Mouse (Mus musculus): Measurements from ENCODE around the gene Zfp677. TPM values are rescaled to one million over a fixed set of nuclear protein-coding genes. Genes with fewer than 3 reads are reported as not detected.
"Not testable (repeated sequence)": the region's sequence is repeated elsewhere in the genome, so short reads cannot be mapped to it uniquely, and the experiment has no call there.

Zfp677 gene
- polyA plus RNA-seq (2015; fragmentation: Nextera tagmentation; extraction: Ambion mirVana) = 3.4 and 3.6 TPM in 2 replicates

DNA sequence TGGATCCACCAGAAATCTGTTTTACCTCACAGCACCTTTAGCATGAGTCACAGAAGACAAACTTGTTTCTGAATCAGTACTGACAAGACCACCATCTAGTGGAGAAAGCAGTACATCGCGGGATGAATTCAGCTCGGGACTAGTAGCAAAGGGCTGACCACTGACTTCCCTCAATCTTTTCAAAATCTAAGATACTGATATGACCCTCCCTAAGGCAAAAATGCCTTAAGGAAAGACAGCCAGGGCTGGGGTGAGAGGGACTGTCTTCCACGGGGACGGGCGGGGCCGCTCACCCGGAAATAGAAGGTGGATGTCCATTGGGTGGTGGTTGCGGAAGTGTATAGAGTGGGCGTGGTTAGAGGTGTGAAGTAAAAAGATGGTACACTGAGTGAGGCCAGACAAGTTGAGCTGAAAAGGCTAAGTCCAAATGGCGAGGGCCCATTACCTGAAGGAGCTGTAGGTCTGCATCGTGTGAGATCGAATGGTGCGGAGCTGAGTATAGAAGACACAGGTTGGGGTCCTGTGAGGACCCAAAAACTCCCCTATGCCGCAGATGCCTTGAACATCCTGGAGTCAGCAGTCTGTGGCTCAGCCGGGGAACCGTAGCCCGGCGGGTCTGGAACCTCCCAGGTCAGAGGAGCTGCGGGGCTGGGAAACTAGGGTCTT lies at the start of gene Zfp677:
Gene Zfp677, plus strand, starts transcription at position 358 of the 666 bp plus-strand sequence.
- 7% methylated on average over 20 of the region's 20 CpGs for WGBS
- Histone ChIP-seq H3K27me3 (no peaks in the 10 kb centered on the region), H3K4me2 (peak within 1 kb of the TSS; percentile 72), H3K4me3 (peak within 1 kb of the TSS; percentile 48), H3K9me3 (replicated peaks) (no peaks in the 10 kb centered on the region), H3K36me3 (ENCODE audit: poor library complexity, severe bottlenecking) (no peaks in the 10 kb centered on the region), H3K9ac (peak within 1 kb of the TSS; percentile 54), H3K4me1 (peaks cover 8% of the 10 kb centered on the region; the same call in 1 of the 2 replicates), H3K27ac (no peak within 1 kb of the TSS)
- ATAC-seq = peak; percentile 99

DNA sequence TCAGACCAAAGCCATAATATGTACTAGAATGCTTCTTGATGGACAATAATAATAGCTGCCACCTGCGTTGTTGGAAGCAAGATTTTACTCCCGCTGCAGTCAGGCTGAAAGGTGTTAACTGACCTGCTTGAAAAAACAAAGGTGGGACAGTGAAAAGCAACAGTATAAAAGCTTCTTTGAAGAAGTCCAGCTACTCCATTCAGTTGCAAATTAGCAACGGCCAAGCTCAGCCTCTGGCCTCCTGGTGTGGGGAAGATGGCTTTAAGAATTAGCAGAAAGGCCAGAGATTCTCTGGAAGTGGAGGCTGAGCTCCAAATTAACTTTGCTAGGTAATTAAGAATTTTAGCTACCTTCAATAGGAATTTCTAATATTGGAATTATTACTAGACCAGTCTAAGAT lies 15.5 kb upstream of the Zfp677 start:
- not testable (repeated sequence) for H3K27ac ChIP-seq; H3K4me3 ChIP-seq; H3K9me3 ChIP-seq (replicated peaks); H3K4me2 ChIP-seq; H3K9ac ChIP-seq; H3K27me3 ChIP-seq; H3K36me3 ChIP-seq (ENCODE audit: poor library complexity, severe bottlenecking); H3K4me1 ChIP-seq; ATAC-seq
- 9% methylated on average over 3 of the region's 3 CpGs for WGBS

DNA sequence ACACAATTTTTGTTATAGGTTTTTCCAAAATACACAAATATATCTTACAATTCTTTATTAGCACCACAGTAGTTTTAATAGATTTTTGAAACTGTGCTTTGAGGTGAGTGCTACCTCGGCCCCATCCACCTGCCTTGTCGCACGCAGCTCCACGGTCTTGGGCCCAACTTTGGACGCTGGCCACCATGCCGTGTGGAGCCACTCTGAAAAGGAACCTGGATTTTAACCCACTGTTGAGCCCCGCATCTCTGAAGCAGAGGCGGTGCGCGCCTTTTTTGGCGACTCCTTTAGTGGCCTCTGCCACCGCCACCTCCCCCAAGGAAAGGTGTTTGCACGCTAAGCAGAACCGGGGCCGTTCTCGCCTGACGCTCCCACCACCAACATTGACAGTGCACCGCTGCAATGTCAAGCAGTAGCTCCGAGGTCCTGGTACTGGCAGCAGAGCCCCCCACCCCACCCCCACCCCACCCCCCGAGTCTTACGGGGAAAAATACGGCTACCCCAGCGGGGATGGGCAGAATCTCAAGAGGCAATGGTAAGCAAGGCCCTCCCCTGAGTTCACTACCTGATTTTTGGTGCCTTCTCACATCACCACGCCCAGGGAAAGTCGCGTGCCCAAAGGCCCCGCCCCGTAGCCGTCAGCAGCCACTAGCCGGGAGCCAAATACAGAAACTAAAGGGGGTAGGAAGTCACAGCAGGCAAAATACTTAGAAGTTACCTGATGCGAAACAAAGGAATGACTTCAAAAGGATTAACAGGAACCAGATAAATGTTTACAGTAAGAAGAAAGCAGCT lies 13.4 kb upstream of the Zfp677 start:
- 0 out of 2 replicates have a peak, but pooled peaks cover 5% of the 10 kb centered on the region for H3K4me1 ChIP-seq
- WGBS = 7% methylated on average over 31 of the region's 31 CpGs
- no peak for ATAC-seq
- H3K9me3 ChIP-seq (replicated peaks) = no peaks in the 10 kb centered on the region
- peak overlapping the region; percentile 27 for H3K4me3 ChIP-seq
- H3K27ac ChIP-seq = no peak overlapping the region
- no peaks in the 10 kb centered on the region for H3K27me3 ChIP-seq
- H3K4me2 ChIP-seq = peak overlapping the region; percentile 56
- no peak overlapping the region for H3K9ac ChIP-seq
- H3K36me3 ChIP-seq (ENCODE audit: poor library complexity, severe bottlenecking) = no peaks in the 10 kb centered on the region

DNA sequence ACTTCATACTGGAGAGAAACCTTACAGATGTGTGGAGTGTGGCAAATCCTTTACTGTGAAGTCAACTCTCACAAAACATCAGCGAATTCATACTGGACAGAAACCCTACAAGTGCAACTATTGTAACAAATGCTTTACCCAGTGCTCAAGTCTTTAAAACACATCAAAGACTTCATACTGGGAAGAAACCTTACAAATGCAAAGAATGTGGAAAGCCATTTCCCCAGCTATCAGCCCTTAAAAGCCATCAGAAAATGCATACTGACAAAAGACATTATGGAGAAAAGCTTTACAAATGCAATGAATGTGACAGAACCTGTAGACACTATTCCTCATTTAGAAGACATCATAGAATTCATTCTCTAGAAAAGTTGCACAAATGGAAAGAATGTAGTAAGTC lies 8.2 kb upstream of the Zfp677 start:
- Histone ChIP-seq H3K9ac (no peak overlapping the region), H3K27me3 (no peaks in the 10 kb centered on the region), H3K4me1 (0 out of 2 replicates have a peak, but pooled peaks cover 1% of the 10 kb centered on the region), H3K4me3 (no peak overlapping the region), H3K4me2 (no peak overlapping the region), H3K27ac (no peak overlapping the region), H3K9me3 (replicated peaks) (no peaks in the 10 kb centered on the region), H3K36me3 (ENCODE audit: poor library complexity, severe bottlenecking) (no peaks in the 10 kb centered on the region)
- no peak for ATAC-seq
- WGBS = 65% methylated on average over 1 of the region's 1 CpGs

DNA sequence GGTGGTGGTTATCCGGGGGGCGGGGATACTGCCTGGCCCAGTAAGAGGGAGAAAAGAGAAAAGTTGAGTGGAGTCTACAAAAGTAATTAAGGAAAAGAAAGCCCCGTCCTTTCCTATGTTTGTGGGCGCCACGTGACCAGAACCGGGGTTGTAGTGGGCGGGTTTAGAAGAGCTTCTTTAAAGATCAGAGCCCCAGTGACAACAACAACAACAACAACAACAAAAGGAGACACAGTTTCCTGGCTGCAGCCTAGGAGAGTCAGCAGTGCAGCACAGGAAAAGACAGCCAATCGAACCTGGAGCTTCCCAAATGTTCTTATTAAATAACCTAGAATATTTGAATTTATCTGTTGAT lies 486 bp downstream of the Zfp677 start:
- H3K9ac ChIP-seq = peak overlapping the region; percentile 54
- peak; percentile 42 for ATAC-seq
- 15% methylated on average over 8 of the region's 8 CpGs for WGBS

DNA sequence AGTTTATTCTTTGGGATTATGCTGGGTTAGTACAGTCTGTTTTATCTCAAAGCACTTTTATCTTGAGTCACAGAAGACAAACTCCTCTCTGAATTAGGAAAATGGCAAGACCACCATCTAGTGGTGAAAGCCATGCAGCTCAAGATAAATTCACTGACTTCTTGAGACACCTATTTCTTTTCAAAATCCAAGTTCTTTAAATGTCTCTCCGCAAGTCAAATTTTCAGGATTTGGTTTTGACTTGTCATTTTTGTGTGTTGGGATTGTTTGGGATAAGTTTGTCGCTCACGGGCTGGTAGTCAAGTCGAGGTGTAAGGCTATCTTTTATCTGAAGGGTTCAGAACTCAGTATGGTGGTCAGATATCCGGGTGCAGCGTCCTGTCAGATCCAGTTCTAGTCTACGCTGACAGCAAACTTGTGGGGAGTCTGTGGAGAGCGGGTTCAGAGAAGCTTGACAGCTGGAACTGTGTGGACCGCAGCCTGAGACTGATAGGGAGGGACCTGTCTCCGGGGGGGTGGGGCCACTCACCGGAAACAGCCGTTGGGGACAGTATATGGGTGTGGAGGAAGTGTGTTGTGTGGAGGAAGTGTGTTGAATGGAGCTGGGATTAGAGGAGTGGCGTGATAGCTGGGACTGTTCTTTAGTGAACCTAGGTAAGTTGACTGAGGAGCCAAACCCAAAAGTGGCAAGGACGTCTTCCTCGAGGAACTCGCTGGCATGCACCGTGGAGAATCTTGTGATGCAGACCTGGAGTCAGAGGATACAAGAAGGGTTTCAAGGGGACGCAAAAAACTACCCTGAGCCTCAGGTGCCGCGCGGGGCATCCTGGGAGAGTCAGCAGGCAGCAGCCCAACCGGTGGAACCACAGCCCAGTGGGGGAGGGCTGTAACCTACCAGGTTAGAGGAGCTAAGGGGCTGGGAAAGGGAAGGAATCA lies 39.4 kb downstream of the Zfp677 start, which contains the start of gene Zfp54:
Gene Zfp54, plus strand, starts transcription at position 564 of the 936 bp plus-strand sequence.
- H3K27ac ChIP-seq = no peak within 1 kb of the TSS
- no peaks in the 10 kb centered on the region for H3K4me1 ChIP-seq
- peak; percentile 99 for ATAC-seq

More for the DNA sequence above, 486 bp downstream of the Zfp677 start:
- Histone ChIP-seq H3K36me3 (ENCODE audit: poor library complexity, severe bottlenecking) (no peaks in the 10 kb centered on the region), H3K4me1 (peaks cover 8% of the 10 kb centered on the region; the same call in 1 of the 2 replicates), H3K9me3 (replicated peaks) (no peaks in the 10 kb centered on the region), H3K27ac (no peak overlapping the region), H3K4me2 (peak overlapping the region; percentile 72), H3K4me3 (peak overlapping the region; percentile 48), H3K27me3 (no peaks in the 10 kb centered on the region)

DNA sequence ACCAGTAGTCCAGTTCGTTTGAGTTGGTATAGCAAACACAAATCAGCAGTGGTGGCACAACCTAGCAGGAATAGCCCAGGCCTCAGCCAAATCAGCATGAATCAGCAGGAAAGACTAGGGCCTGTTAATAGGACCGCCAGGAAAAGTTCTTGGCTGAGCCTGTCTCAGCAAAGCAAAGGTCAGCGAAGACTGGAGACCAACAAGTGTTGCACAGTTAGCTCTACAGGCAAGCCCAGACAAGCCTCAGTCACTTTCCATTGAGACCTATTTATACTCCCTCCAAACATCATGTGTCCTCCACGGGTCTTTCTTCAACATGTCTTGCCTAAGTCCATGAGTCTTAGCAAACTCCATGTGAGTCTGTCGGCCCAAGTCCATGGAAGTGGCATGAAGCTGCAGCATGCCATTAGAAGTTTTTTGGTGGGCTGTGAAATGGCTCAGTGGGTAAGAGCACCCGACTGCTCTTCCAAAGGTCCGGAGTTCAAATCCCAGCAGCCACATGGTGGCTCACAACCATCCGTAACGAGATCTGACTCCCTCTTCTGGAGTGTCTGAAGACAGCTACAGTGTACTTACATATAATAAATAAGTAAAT lies 55.4 kb downstream of the Zfp677 start:
- 86% methylated on average over 9 of the region's 9 CpGs for WGBS
- H3K4me2 ChIP-seq = not testable (repeated sequence)

More for the DNA sequence above, 39.4 kb downstream of the Zfp677 start, which contains the start of gene Zfp54:
- 1% methylated on average over 22 of the region's 22 CpGs for WGBS
- Histone ChIP-seq H3K27me3 (no peaks in the 10 kb centered on the region), H3K9me3 (replicated peaks) (no peaks in the 10 kb centered on the region), H3K36me3 (ENCODE audit: poor library complexity, severe bottlenecking) (no peaks in the 10 kb centered on the region), H3K4me2 (peak within 1 kb of the TSS; percentile 75), H3K4me3 (peak within 1 kb of the TSS; percentile 43), H3K9ac (peak within 1 kb of the TSS; percentile 51)

More for the DNA sequence above, 55.4 kb downstream of the Zfp677 start:
- not testable (repeated sequence) for H3K9ac ChIP-seq; H3K4me1 ChIP-seq; H3K4me3 ChIP-seq; H3K27me3 ChIP-seq; ATAC-seq; H3K27ac ChIP-seq; H3K9me3 ChIP-seq (replicated peaks); H3K36me3 ChIP-seq (ENCODE audit: poor library complexity, severe bottlenecking)

Other genes with a start within 250 kb of the Zfp677 start
- not detected in 2 replicates for gene Vmn1r234, start 157.7 kb upstream of the Zfp677 start, polyA plus RNA-seq (2015; fragmentation: Nextera tagmentation; extraction: Ambion mirVana)
- not detected in 2 replicates for gene Vmn1r235, start 127.3 kb upstream of the Zfp677 start, polyA plus RNA-seq (2015; fragmentation: Nextera tagmentation; extraction: Ambion mirVana)
- gene Vmn1r236, start 100.8 kb upstream of the Zfp677 start, polyA plus RNA-seq (2015; fragmentation: Nextera tagmentation; extraction: Ambion mirVana) = not detected in 2 replicates
- not detected in 2 replicates for gene Vmn1r237, start 71.9 kb upstream of the Zfp677 start, polyA plus RNA-seq (2015; fragmentation: Nextera tagmentation; extraction: Ambion mirVana)
- gene Zfp54, start 39.5 kb downstream of the Zfp677 start, polyA plus RNA-seq (2015; fragmentation: Nextera tagmentation; extraction: Ambion mirVana) = 3.6 and 3.9 TPM in 2 replicates
- 13.1 and 15.2 TPM in 2 replicates for gene Zfp51, start 66.6 kb downstream of the Zfp677 start, polyA plus RNA-seq (2015; fragmentation: Nextera tagmentation; extraction: Ambion mirVana)
- gene Zfp53, start 105.2 kb downstream of the Zfp677 start, polyA plus RNA-seq (2015; fragmentation: Nextera tagmentation; extraction: Ambion mirVana) = 10.5 and 10.8 TPM in 2 replicates
- gene Zfp52, start 151.8 kb downstream of the Zfp677 start, polyA plus RNA-seq (2015; fragmentation: Nextera tagmentation; extraction: Ambion mirVana) = 1.6 and 1.7 TPM in 2 replicates
- gene Zfp948, start 183.3 kb downstream of the Zfp677 start, polyA plus RNA-seq (2015; fragmentation: Nextera tagmentation; extraction: Ambion mirVana) = 14.3 and 15.6 TPM in 2 replicates